Mouse (Mus musculus): ENCODE results near the gene 5730455P16Rik. TPM values are rescaled to one million over a fixed set of nuclear protein-coding genes. Genes with fewer than 3 reads are reported as not detected.
"Not testable (repeated sequence)": the region's sequence is repeated elsewhere in the genome, so short reads cannot be mapped to it uniquely, and the experiment has no call there.

5730455P16Rik gene
- polyA plus RNA-seq, 1 experiment from 2014 or later = 15.9 TPM

DNA sequence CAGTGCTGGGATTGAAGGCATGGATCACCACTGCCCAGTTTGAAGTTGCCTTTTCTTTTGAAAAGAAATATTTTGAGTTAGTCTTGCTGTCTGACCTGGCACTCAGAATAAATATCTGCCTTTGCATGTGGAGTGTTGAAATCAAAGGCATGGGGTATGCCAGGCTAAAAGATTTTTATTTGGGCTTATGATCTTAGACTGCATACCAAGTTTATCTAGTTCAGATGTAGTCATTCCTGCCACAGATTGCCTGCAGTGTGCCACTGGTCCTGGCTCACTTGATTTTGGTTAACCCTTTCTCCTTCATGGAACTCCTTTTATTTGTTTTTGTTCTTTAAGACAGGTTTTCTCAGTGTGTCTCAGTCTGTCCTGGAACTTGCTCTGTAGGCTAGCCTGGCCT lies 6.6 kb upstream of the 5730455P16Rik start:
- H3K36me3 ChIP-seq (ENCODE audit: control insufficient read depth, insufficient read depth, low read length) = peaks cover 30% of the 10 kb centered on the region
- H3K9me3 ChIP-seq (ENCODE audit: control insufficient read depth, low read length) = no peaks in the 10 kb centered on the region
- peak overlapping the region; percentile 69 for H3K9ac ChIP-seq (ENCODE audit: low read depth, low read length)
- H3K27me3 ChIP-seq (replicated peaks; ENCODE audit: control insufficient read depth, insufficient read depth, low read length) = no peaks in the 10 kb centered on the region
- 0 out of 2 replicates have a peak overlapping the region, but pooled peaks have one; percentile 5 for H3K27ac ChIP-seq (ENCODE audit: low read depth, low read length)
- H3K4me2 ChIP-seq = peak overlapping the region; percentile 82
- H3K4me3 ChIP-seq (ENCODE audit: low read depth, low read length) = peak overlapping the region; percentile 95
- ATAC-seq (replicated peaks; ENCODE audit: low FRiP score) = no peak
- DNase-seq (ENCODE audit: low spot score) = no peak
- H3K4me1 ChIP-seq (replicated peaks; ENCODE audit: control insufficient read depth, insufficient read depth, low read length) = peaks cover 16% of the 10 kb centered on the region

- Histone ChIP-seq H3K4me1 (replicated peaks; ENCODE audit: control insufficient read depth, insufficient read depth, low read length) (peaks cover 16% of the 10 kb centered on the region), H3K4me3 (ENCODE audit: low read depth, low read length) (peak overlapping the region; percentile 95), H3K4me2 (no peak overlapping the region; the same call in 1 of the 2 replicates), H3K27me3 (replicated peaks; ENCODE audit: control insufficient read depth, insufficient read depth, low read length) (no peaks in the 10 kb centered on the region), H3K9ac (ENCODE audit: low read depth, low read length) (peak overlapping the region; percentile 100), H3K36me3 (ENCODE audit: control insufficient read depth, insufficient read depth, low read length) (peaks cover 25% of the 10 kb centered on the region), H3K27ac (ENCODE audit: low read depth, low read length) (peak overlapping the region; percentile 95), H3K9me3 (ENCODE audit: control insufficient read depth, low read length) (no peaks in the 10 kb centered on the region)
- peak; percentile 47 for ATAC-seq (replicated peaks; ENCODE audit: low FRiP score)
- no peak for DNase-seq (ENCODE audit: low spot score)
- WGBS = under 1% methylated on average over 20 of the region's 20 CpGs
Observed at GRCm38 (mm10) chr11:80383626-80384046, 5.8 kb upstream of the 5730455P16Rik start.

DNA sequence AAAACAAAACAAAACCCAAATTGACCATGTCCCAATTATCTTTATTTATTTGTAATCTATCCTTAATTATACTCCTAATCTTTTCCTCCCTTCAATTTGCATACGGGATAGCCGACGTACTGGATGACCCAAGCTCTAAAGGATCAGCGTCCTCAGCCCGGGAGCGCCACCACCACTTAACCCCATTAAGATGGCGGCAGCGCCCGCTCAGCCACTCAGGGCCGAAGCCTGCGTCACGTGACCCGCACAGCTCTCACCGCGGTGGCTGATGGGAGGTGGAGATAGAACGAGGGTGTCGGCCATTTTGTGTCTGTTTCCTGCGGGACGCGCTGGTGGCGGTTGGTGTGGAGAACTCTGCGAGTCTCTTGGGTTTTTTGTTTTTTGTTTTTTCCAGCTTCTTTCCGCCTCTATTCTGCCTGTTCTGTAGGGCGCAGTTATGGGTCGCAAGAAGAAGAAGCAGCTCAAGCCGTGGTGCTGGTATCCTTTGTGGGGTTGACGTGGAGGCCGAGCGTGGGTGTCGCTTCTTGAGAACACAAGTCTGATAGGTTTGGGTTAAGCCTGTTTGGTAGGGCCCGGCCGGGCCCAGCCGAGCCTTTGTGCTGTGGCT lies 5.3 kb upstream of the 5730455P16Rik start, which contains the start of gene Zfp207:
Gene Zfp207, plus strand, starts transcription at position 261 of the 607 bp plus-strand sequence.
- ATAC-seq (replicated peaks; ENCODE audit: low FRiP score) (peak; percentile 88), DNase-seq (ENCODE audit: low spot score) (peak; percentile 94)
- peaks cover 22% of the 10 kb centered on the region for H3K36me3 ChIP-seq (ENCODE audit: control insufficient read depth, insufficient read depth, low read length)
- H3K9me3 ChIP-seq (ENCODE audit: control insufficient read depth, low read length) = no peaks in the 10 kb centered on the region
- H3K27ac ChIP-seq (ENCODE audit: low read depth, low read length) = peak within 1 kb of the TSS; percentile 95
- peaks cover 16% of the 10 kb centered on the region for H3K4me1 ChIP-seq (replicated peaks; ENCODE audit: control insufficient read depth, insufficient read depth, low read length)
- WGBS = under 1% methylated on average over 33 of the region's 33 CpGs
- H3K27me3 ChIP-seq (replicated peaks; ENCODE audit: control insufficient read depth, insufficient read depth, low read length) = no peaks in the 10 kb centered on the region
- H3K4me2 ChIP-seq = peak within 1 kb of the TSS; percentile 82
- peak within 1 kb of the TSS; percentile 95 for H3K4me3 ChIP-seq (ENCODE audit: low read depth, low read length)
- peak within 1 kb of the TSS; percentile 100 for H3K9ac ChIP-seq (ENCODE audit: low read depth, low read length)

DNA sequence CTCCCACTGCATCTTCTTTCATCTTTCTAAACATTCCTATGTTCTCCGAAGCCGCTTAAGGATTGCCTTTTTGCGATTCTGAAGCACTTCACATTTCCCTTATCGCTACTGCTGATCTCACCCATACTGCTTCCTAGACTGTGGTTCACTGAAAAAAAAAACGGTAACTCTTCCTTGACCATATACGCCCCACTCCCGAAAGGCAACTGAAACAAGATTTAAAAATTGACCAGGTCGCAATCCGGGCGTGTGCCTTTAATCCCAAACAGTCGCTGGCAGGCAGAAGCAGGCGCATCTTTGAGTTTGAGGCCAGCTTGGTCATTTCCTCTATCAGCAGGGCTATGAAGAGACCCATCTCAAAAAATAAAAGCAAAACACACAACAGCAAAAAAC lies 4.8 kb upstream of the 5730455P16Rik start:
- peak overlapping the region; percentile 100 for H3K9ac ChIP-seq (ENCODE audit: low read depth, low read length)
- H3K27ac ChIP-seq (ENCODE audit: low read depth, low read length) = peak overlapping the region; percentile 95
- H3K4me1 ChIP-seq (replicated peaks; ENCODE audit: control insufficient read depth, insufficient read depth, low read length) = peaks cover 16% of the 10 kb centered on the region
- H3K4me2 ChIP-seq = peak overlapping the region; percentile 74
- WGBS = 2% methylated on average over 12 of the region's 12 CpGs
- peak overlapping the region; percentile 95 for H3K4me3 ChIP-seq (ENCODE audit: low read depth, low read length)
- DNase-seq (ENCODE audit: low spot score) (peak; percentile 38), ATAC-seq (replicated peaks; ENCODE audit: low FRiP score) (peak; percentile 23; the same call in 1 of the 2 replicates)
- H3K36me3 ChIP-seq (ENCODE audit: control insufficient read depth, insufficient read depth, low read length) = peaks cover 17% of the 10 kb centered on the region
- no peaks in the 10 kb centered on the region for H3K9me3 ChIP-seq (ENCODE audit: control insufficient read depth, low read length)
- H3K27me3 ChIP-seq (replicated peaks; ENCODE audit: control insufficient read depth, insufficient read depth, low read length) = no peaks in the 10 kb centered on the region

DNA sequence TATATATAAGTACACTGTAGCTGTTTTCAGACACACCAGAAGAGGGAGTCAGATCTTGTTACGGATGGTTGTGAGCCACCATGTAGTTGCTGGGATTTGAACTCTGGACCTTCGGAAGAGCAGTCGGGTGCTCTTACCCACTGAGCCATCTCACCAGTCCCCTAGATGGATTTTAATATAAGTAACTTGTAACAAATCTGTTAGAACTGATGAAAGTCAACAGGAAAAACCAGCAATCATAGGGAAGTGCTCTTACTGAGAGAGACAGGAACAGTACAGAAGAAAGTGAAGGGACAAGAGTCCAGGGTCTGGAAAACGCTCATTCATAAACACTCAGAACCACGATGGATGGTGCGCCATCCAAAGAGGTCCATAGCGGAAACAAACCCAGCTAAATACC lies 1.4 kb upstream of the 5730455P16Rik start:
- H3K9me3 ChIP-seq (ENCODE audit: control insufficient read depth, low read length); H3K27ac ChIP-seq (ENCODE audit: low read depth, low read length); H3K4me3 ChIP-seq (ENCODE audit: low read depth, low read length); H3K4me1 ChIP-seq (replicated peaks; ENCODE audit: control insufficient read depth, insufficient read depth, low read length); DNase-seq (ENCODE audit: low spot score); ATAC-seq (replicated peaks; ENCODE audit: low FRiP score); H3K27me3 ChIP-seq (replicated peaks; ENCODE audit: control insufficient read depth, insufficient read depth, low read length); H3K9ac ChIP-seq (ENCODE audit: low read depth, low read length); H3K36me3 ChIP-seq (ENCODE audit: control insufficient read depth, insufficient read depth, low read length); H3K4me2 ChIP-seq: not testable (repeated sequence)
- 93% methylated on average over 7 of the region's 7 CpGs for WGBS

- peak overlapping the region; percentile 73 for H3K4me3 ChIP-seq (ENCODE audit: low read depth, low read length)
- H3K27ac ChIP-seq (ENCODE audit: low read depth, low read length); H3K4me1 ChIP-seq (replicated peaks; ENCODE audit: control insufficient read depth, insufficient read depth, low read length); H3K27me3 ChIP-seq (replicated peaks; ENCODE audit: control insufficient read depth, insufficient read depth, low read length); DNase-seq (ENCODE audit: low spot score); H3K36me3 ChIP-seq (ENCODE audit: control insufficient read depth, insufficient read depth, low read length); H3K9me3 ChIP-seq (ENCODE audit: control insufficient read depth, low read length); ATAC-seq (replicated peaks; ENCODE audit: low FRiP score): not testable (repeated sequence)
- H3K9ac ChIP-seq (ENCODE audit: low read depth, low read length) = peak overlapping the region; percentile 90
- 54% methylated on average over 2 of the region's 2 CpGs for WGBS
- H3K4me2 ChIP-seq = peak overlapping the region; percentile 77
Observed at GRCm38 (mm10) chr11:80378452-80379068, 726 bp upstream of the 5730455P16Rik start.

DNA sequence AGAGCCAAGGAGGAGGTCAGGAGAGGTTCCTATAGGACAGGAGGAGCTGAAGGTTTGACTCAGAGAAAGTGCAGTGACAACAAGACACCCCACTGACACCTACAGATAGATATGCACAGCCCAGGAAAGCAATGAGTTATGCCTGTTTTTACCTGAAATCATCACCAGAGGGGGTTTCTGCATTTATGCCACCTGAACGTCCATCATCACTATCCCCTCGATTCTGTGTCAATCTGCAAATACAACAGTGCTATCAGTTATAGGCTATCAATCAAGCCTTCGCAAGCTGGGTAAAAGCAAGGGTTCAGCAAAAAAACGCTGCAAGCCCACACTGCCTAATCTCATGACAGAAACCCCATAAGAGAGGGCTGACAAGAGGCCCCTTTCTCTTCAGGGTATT lies 1.2 kb downstream of the 5730455P16Rik start:
- 0 out of 2 replicates have a peak, but pooled peaks have one; percentile 8 for ATAC-seq (replicated peaks; ENCODE audit: low FRiP score)
- Histone ChIP-seq H3K4me3 (ENCODE audit: low read depth, low read length) (no peak overlapping the region), H3K36me3 (ENCODE audit: control insufficient read depth, insufficient read depth, low read length) (peaks cover 7% of the 10 kb centered on the region), H3K9ac (ENCODE audit: low read depth, low read length) (no peak overlapping the region), H3K27me3 (replicated peaks; ENCODE audit: control insufficient read depth, insufficient read depth, low read length) (no peaks in the 10 kb centered on the region), H3K9me3 (ENCODE audit: control insufficient read depth, low read length) (no peaks in the 10 kb centered on the region), H3K27ac (ENCODE audit: low read depth, low read length) (no peak overlapping the region), H3K4me1 (replicated peaks; ENCODE audit: control insufficient read depth, insufficient read depth, low read length) (peaks cover 7% of the 10 kb centered on the region), H3K4me2 (peak overlapping the region; percentile 77)
- no peak for DNase-seq (ENCODE audit: low spot score)
- WGBS = 66% methylated on average over 4 of the region's 4 CpGs

- Histone ChIP-seq H3K27me3 (replicated peaks; ENCODE audit: control insufficient read depth, insufficient read depth, low read length) (no peaks in the 10 kb centered on the region), H3K4me1 (replicated peaks; ENCODE audit: control insufficient read depth, insufficient read depth, low read length) (no peaks in the 10 kb centered on the region), H3K9me3 (ENCODE audit: control insufficient read depth, low read length) (no peaks in the 10 kb centered on the region), H3K9ac (ENCODE audit: low read depth, low read length) (no peak overlapping the region), H3K4me2 (no peak overlapping the region), H3K4me3 (ENCODE audit: low read depth, low read length) (no peak overlapping the region), H3K27ac (ENCODE audit: low read depth, low read length) (no peak overlapping the region), H3K36me3 (ENCODE audit: control insufficient read depth, insufficient read depth, low read length) (peaks cover 12% of the 10 kb centered on the region)
- ATAC-seq (replicated peaks; ENCODE audit: low FRiP score) (no peak), DNase-seq (ENCODE audit: low spot score) (no peak)
- 90% methylated on average over 1 of the region's 1 CpGs for WGBS
Observed at GRCm38 (mm10) chr11:80368949-80369348, 8.9 kb downstream of the 5730455P16Rik start.

- no peaks in the 10 kb centered on the region; the same call in 1 of the 2 replicates for H3K36me3 ChIP-seq (ENCODE audit: control insufficient read depth, insufficient read depth, low read length)
- no peak overlapping the region for H3K4me3 ChIP-seq (ENCODE audit: low read depth, low read length)
- no peaks in the 10 kb centered on the region for H3K9me3 ChIP-seq (ENCODE audit: control insufficient read depth, low read length)
- ATAC-seq (replicated peaks; ENCODE audit: low FRiP score) (no peak), DNase-seq (ENCODE audit: low spot score) (no peak)
- no peak overlapping the region for H3K27ac ChIP-seq (ENCODE audit: low read depth, low read length)
- H3K4me1 ChIP-seq (replicated peaks; ENCODE audit: control insufficient read depth, insufficient read depth, low read length) = no peaks in the 10 kb centered on the region
- H3K27me3 ChIP-seq (replicated peaks; ENCODE audit: control insufficient read depth, insufficient read depth, low read length) = no peaks in the 10 kb centered on the region
- H3K4me2 ChIP-seq = no peak overlapping the region
- H3K9ac ChIP-seq (ENCODE audit: low read depth, low read length) = no peak overlapping the region
- 32% methylated on average over 4 of the region's 4 CpGs for WGBS
Observed at GRCm38 (mm10) chr11:80354832-80355231, 23.0 kb downstream of the 5730455P16Rik start.

All from liver, embryonic 11.5 days (tissue).